Mouse (Mus musculus): ENCODE measurements around the gene Ccr5. TPM values are rescaled to one million over a fixed set of nuclear protein-coding genes. Genes with fewer than 3 reads are reported as not detected.

Ccr5 gene
- polyA plus RNA-seq, 1 experiment from 2014 or later: 0.44 TPM

DNA sequence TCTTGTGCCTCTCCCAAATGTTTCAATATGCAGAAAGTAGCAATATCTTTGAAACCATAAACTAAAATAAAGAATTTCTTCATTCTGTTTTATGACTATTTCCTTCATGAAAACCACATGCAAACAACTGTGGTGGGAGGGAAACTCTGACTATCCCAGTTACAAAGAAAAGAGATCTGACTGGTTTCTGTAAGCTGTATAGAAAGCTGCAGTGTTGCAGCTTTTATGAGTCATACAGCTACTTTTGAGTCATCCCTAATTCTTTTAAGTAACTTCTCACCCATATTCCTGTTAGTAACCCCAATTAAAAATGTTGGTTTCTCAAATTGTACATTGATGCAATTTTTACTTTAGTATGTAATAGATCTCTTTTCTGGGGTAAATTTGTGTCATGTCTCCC is 25.0 kb downstream of the Ccr5 start:
- H3K27ac ChIP-seq (replicated peaks): no peak overlapping the region
- no peaks in the 10 kb centered on the region for H3K4me1 ChIP-seq
- no peak overlapping the region for H3K4me3 ChIP-seq (replicated peaks)
- H3K9me3 ChIP-seq (replicated peaks): no peaks in the 10 kb centered on the region
- no peaks in the 10 kb centered on the region for H3K27me3 ChIP-seq
- H3K9ac ChIP-seq: no peak overlapping the region
- no peaks in the 10 kb centered on the region for H3K36me3 ChIP-seq
- H3K4me2 ChIP-seq (replicated peaks): no peak overlapping the region
- ATAC-seq (ENCODE audit: insufficient number of reproducible peaks, low FRiP score, low TSS enrichment, low read depth): no peak

Other genes starting within 250 kb of the Ccr5 start
- gene Ccr1, start 152.9 kb upstream of the Ccr5 start, polyA plus RNA-seq (2015; fragmentation: Nextera tagmentation; extraction: Ambion mirVana): 4.6 and 5.4 TPM in 2 replicates
- gene Ccr1l1, start 143.1 kb upstream of the Ccr5 start, polyA plus RNA-seq (2015; fragmentation: Nextera tagmentation; extraction: Ambion mirVana): not detected in 2 replicates
- gene Ccr3, start 99.6 kb upstream of the Ccr5 start, polyA plus RNA-seq (2015; fragmentation: Nextera tagmentation; extraction: Ambion mirVana): 0.11 and 0.20 TPM in 2 replicates
- 4.0 and 4.4 TPM in 2 replicates for gene Ccr2, start 19.6 kb upstream of the Ccr5 start, polyA plus RNA-seq (2015; fragmentation: Nextera tagmentation; extraction: Ambion mirVana)
- gene 2010315B03Rik, start 191.2 kb downstream of the Ccr5 start, polyA plus RNA-seq (2015; fragmentation: Nextera tagmentation; extraction: Ambion mirVana): 9.7 and 10.0 TPM in 2 replicates

Data from embryonic facial prominence, embryonic 15.5 days (tissue).